Mouse (Mus musculus): ENCODE data around the gene Mageb4. TPM values are rescaled to one million over a fixed set of nuclear protein-coding genes. Genes with fewer than 3 reads are reported as not detected.
"Not testable (repeated sequence)": the region's sequence is repeated elsewhere in the genome, so short reads cannot be mapped to it uniquely, and the experiment has no call there.

The Mageb4 gene
- polyA plus RNA-seq (2015; fragmentation: Nextera tagmentation; extraction: Ambion mirVana): not detected in 2 replicates

GRCm38 (mm10) chrX:86304993-86305392 lies at the start of gene Mageb4:
TSS of gene Mageb4 (minus strand) at chrX:86305093.
- H3K4me1 ChIP-seq; ATAC-seq (ENCODE audit: insufficient number of reproducible peaks, insufficient read depth, low FRiP score, low TSS enrichment, low read depth); H3K4me3 ChIP-seq; H3K9ac ChIP-seq; H3K27me3 ChIP-seq; H3K9me3 ChIP-seq; H3K4me2 ChIP-seq; H3K36me3 ChIP-seq; H3K27ac ChIP-seq: not testable (repeated sequence)
- WGBS: no CpG with 5 or more reads among the region's 13 CpGs

DNA sequence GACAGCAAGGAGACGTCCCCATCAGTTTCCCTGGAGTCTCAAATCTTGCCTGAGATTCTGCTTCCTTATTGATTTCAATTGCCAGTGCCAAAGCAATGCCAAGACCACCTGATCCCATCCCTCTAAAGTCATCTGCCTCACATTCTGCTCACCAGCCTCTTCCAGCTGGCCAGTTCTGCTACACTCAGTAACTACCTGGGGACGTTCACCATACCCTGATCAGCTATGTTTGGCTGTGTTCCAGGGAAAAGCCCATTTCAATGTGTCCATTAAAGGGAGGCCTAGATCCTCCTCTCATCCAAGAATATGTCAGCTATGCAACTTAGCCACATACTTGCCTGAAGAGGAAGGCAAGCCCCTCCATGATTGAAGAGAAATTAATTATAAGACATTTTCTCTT lies 20.3 kb downstream of the Mageb4 start:
- H3K4me1 ChIP-seq; H3K36me3 ChIP-seq; H3K27me3 ChIP-seq; H3K27ac ChIP-seq; H3K4me2 ChIP-seq; H3K4me3 ChIP-seq; H3K9me3 ChIP-seq; H3K9ac ChIP-seq; ATAC-seq (ENCODE audit: insufficient number of reproducible peaks, insufficient read depth, low FRiP score, low TSS enrichment, low read depth): not testable (repeated sequence)
- 40% methylated on average over 1 of the region's 2 CpGs for WGBS

DNA sequence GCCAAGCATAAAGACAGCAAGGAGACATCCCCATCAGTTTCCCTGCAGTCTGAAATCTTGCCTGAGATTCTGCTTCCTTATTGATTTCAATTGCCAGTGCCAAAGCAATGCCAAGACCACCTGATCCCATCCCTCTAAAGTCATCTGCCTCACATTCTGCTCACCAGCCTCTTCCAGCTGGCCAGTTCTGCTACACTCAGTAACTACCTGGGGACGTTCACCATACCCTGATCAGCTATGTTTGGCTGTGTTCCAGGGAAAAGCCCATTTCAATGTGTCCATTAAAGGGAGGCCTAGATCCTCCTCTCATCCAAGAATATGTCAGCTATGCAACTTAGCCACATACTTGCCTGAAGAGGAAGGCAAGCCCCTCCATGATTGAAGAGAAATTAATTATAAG lies 58.9 kb downstream of the Mageb4 start:
- H3K9me3 ChIP-seq; ATAC-seq (ENCODE audit: insufficient number of reproducible peaks, insufficient read depth, low FRiP score, low TSS enrichment, low read depth); H3K9ac ChIP-seq; H3K4me3 ChIP-seq; H3K27me3 ChIP-seq; H3K4me2 ChIP-seq; H3K4me1 ChIP-seq; H3K36me3 ChIP-seq; H3K27ac ChIP-seq: not testable (repeated sequence)
- WGBS: no CpG with 5 or more reads among the region's 1 CpGs

DNA sequence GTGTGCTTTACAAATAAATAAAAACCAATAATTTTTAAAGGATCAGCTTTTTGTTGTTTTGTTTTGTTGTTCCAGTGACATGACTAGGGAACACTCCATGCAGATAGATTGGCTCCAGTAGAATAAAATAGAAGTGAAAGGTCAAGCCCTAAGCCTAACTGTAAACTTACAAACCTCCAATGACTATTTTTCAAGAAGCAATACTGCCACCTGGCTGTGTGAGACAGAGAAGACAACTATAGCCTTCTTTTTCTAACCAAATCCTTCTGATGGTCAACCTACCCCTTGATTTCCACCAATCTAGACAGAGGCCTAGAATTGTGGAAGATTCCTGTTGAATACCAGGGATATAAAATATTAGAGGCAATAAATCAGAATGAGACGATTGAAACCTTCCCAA lies 67.6 kb downstream of the Mageb4 start:
- Histone ChIP-seq H3K4me3 (no peak overlapping the region), H3K36me3 (no peaks in the 10 kb centered on the region), H3K4me1 (no peaks in the 10 kb centered on the region), H3K4me2 (no peak overlapping the region), H3K9ac (no peak overlapping the region), H3K27me3 (no peaks in the 10 kb centered on the region), H3K9me3 (no peaks in the 10 kb centered on the region), H3K27ac (no peak overlapping the region)
- WGBS: 44% methylated on average over 1 of the region's 1 CpGs
- ATAC-seq (ENCODE audit: insufficient number of reproducible peaks, insufficient read depth, low FRiP score, low TSS enrichment, low read depth): no peak

Other genes with a start within 250 kb of the Mageb4 start
- gene Nr0b1, start 113.3 kb downstream of the Mageb4 start, polyA plus RNA-seq (2015; fragmentation: Nextera tagmentation; extraction: Ambion mirVana): not detected in 2 replicates